Mouse (Mus musculus) neural tube, embryonic 13.5 days (tissue): ENCODE data around the gene Zfp366. TPM values are rescaled to one million over a fixed set of nuclear protein-coding genes. Genes with fewer than 3 reads are reported as not detected.

Source experiments
- ATAC-seq: fragments of 200-750 bp; cut with Nextera tagmentation; 2 replicates; pipeline ENCODE4 v1.8.0; 2017; ENCODE audit warnings: low read depth, mild to moderate bottlenecking, moderate TSS enrichment, moderate library complexity
- H3K27ac ChIP-seq: fragments of 300-500 bp; sonication (generic); replicated peaks from 2 replicates; pipeline ENCODE4 v1.5.1; 2015; ENCODE audit warnings: moderate library complexity, mild to moderate bottlenecking, inconsistent platforms
- H3K27me3 ChIP-seq: fragments of 300-500 bp; sonication (generic); 2 replicates; pipeline ENCODE4 v1.6.1; 2015; ENCODE audit warnings: mild to moderate bottlenecking, inconsistent platforms
- H3K36me3 ChIP-seq: fragments of 300-500 bp; sonication (generic); 2 replicates; pipeline ENCODE4 v1.6.1; 2015; ENCODE audit warnings: mild to moderate bottlenecking, inconsistent platforms
- H3K4me1 ChIP-seq: fragments of 300-500 bp; sonication (generic); replicated peaks from 2 replicates; pipeline ENCODE4 v1.6.1; 2015; ENCODE audit warnings: inconsistent platforms
- H3K4me2 ChIP-seq: fragments of 300-500 bp; sonication (generic); 2 replicates; pipeline ENCODE4 v1.6.1; 2015; ENCODE audit warnings: inconsistent platforms, mild to moderate bottlenecking, moderate library complexity
- H3K4me3 ChIP-seq: fragments of 300-500 bp; sonication (generic); 2 replicates; pipeline ENCODE4 v1.5.1; 2015; ENCODE audit warnings: mild to moderate bottlenecking, inconsistent platforms
- H3K9ac ChIP-seq: fragments of 300-500 bp; sonication (generic); 2 replicates; pipeline ENCODE4 v1.6.1; 2015; ENCODE audit warnings: moderate library complexity, mild to moderate bottlenecking, inconsistent platforms
- H3K9me3 ChIP-seq: fragments of 300-500 bp; sonication (generic); 2 replicates; pipeline ENCODE4 v1.6.1; 2016; ENCODE audit warnings: inconsistent platforms
- WGBS: fragments of 180-500 bp; shearing (Covaris S2); methylation state at CpG from one replicate; pipeline ENCODE4 v1.1.7; 2015; 5-methylcytosine and 5-hydroxymethylcytosine counted together
- polyA plus RNA-seq: library from polyadenylated mRNA; unstranded; fragments of >200 nt; fragmentation: Nextera tagmentation; extraction: Ambion mirVana; gene quantifications from 2 replicates; pipeline ENCODE4 v1.2.1, GENCODE M21; 2015

Gene Zfp366
- polyA plus RNA-seq, 1 experiment from 2014 or later, result 0.56 TPM

- H3K4me2 ChIP-seq, result no peak overlapping the region
- H3K4me3 ChIP-seq, result no peak overlapping the region
- H3K27ac ChIP-seq, result 0 out of 2 replicates have a peak overlapping the region, but pooled peaks have one; percentile 4
- H3K9me3 ChIP-seq, result no peaks in the 10 kb centered on the region
- 64% methylated on average over 3 of the region's 3 CpGs for WGBS
- H3K27me3 ChIP-seq, result no peaks in the 10 kb centered on the region
- no peak for ATAC-seq
- no peak overlapping the region for H3K9ac ChIP-seq
- peaks cover 7% of the 10 kb centered on the region for H3K4me1 ChIP-seq
- no peaks in the 10 kb centered on the region for H3K36me3 ChIP-seq
Observed at GRCm38 (mm10) chr13:99233333-99233732, 48.7 kb downstream of the Zfp366 start.

GRCm38 (mm10) chr13:99233956-99234355, 49.3 kb downstream of the Zfp366 start:
- no peaks in the 10 kb centered on the region for H3K27me3 ChIP-seq
- H3K4me1 ChIP-seq, result peaks cover 13% of the 10 kb centered on the region
- H3K9ac ChIP-seq, result no peak overlapping the region
- H3K9me3 ChIP-seq, result no peaks in the 10 kb centered on the region
- WGBS, result 81% methylated on average over 10 of the region's 10 CpGs
- H3K4me3 ChIP-seq, result no peak overlapping the region
- no peaks in the 10 kb centered on the region for H3K36me3 ChIP-seq
- H3K27ac ChIP-seq, result no peak overlapping the region
- H3K4me2 ChIP-seq, result no peak overlapping the region
- ATAC-seq, result no peak

- H3K27ac ChIP-seq, result no peak overlapping the region
- no peaks in the 10 kb centered on the region for H3K9me3 ChIP-seq
- peaks cover 22% of the 10 kb centered on the region for H3K4me1 ChIP-seq
- no peaks in the 10 kb centered on the region for H3K36me3 ChIP-seq
- H3K4me3 ChIP-seq, result no peak overlapping the region
- H3K9ac ChIP-seq, result no peak overlapping the region
- H3K27me3 ChIP-seq, result no peaks in the 10 kb centered on the region
- WGBS, result 87% methylated on average over 20 of the region's 20 CpGs
- H3K4me2 ChIP-seq, result no peak overlapping the region
- ATAC-seq, result no peak
Observed at GRCm38 (mm10) chr13:99235428-99236210, 51.0 kb downstream of the Zfp366 start.

GRCm38 (mm10) chr13:99236222-99236621, 51.6 kb downstream of the Zfp366 start:
- Histone ChIP-seq H3K4me3 (no peak overlapping the region), H3K9ac (no peak overlapping the region), H3K27ac (0 out of 2 replicates have a peak overlapping the region, but pooled peaks have one; percentile 18), H3K4me2 (no peak overlapping the region), H3K36me3 (no peaks in the 10 kb centered on the region), H3K27me3 (no peaks in the 10 kb centered on the region), H3K4me1 (peaks cover 27% of the 10 kb centered on the region), H3K9me3 (no peaks in the 10 kb centered on the region)
- WGBS, result 95% methylated on average over 2 of the region's 2 CpGs
- ATAC-seq, result no peak

- H3K4me1 ChIP-seq, result peaks cover 27% of the 10 kb centered on the region
- no peaks in the 10 kb centered on the region for H3K36me3 ChIP-seq
- no peaks in the 10 kb centered on the region for H3K27me3 ChIP-seq
- no peak overlapping the region for H3K4me3 ChIP-seq
- WGBS, result 85% methylated on average over 5 of the region's 5 CpGs
- no peaks in the 10 kb centered on the region for H3K9me3 ChIP-seq
- H3K4me2 ChIP-seq, result no peak overlapping the region
- H3K27ac ChIP-seq, result 0 out of 2 replicates have a peak overlapping the region, but pooled peaks have one; percentile 9
- no peak overlapping the region for H3K9ac ChIP-seq
- ATAC-seq, result no peak
Observed at GRCm38 (mm10) chr13:99237122-99237521, 52.5 kb downstream of the Zfp366 start.

- Histone ChIP-seq H3K4me1 (peaks cover 27% of the 10 kb centered on the region), H3K4me3 (no peak overlapping the region), H3K27me3 (no peaks in the 10 kb centered on the region), H3K4me2 (no peak overlapping the region), H3K9me3 (no peaks in the 10 kb centered on the region), H3K27ac (0 out of 2 replicates have a peak overlapping the region, but pooled peaks have one; percentile 9), H3K9ac (no peak overlapping the region), H3K36me3 (no peaks in the 10 kb centered on the region)
- no peak for ATAC-seq
- 88% methylated on average over 1 of the region's 1 CpGs for WGBS
Observed at GRCm38 (mm10) chr13:99237841-99238216, 53.2 kb downstream of the Zfp366 start.

- ATAC-seq, result 0 out of 2 replicates have a peak, but pooled peaks have one; percentile 25
- Histone ChIP-seq H3K36me3 (no peaks in the 10 kb centered on the region), H3K4me1 (peaks cover 27% of the 10 kb centered on the region), H3K9me3 (no peaks in the 10 kb centered on the region), H3K9ac (no peak overlapping the region), H3K27me3 (no peaks in the 10 kb centered on the region), H3K27ac (peak overlapping the region; percentile 73), H3K4me2 (no peak overlapping the region), H3K4me3 (no peak overlapping the region)
- 65% methylated on average over 10 of the region's 10 CpGs for WGBS
Observed at GRCm38 (mm10) chr13:99238217-99239160, 53.9 kb downstream of the Zfp366 start.

GRCm38 (mm10) chr13:99239161-99239530, 54.5 kb downstream of the Zfp366 start:
- Histone ChIP-seq H3K9ac (no peak overlapping the region), H3K9me3 (no peaks in the 10 kb centered on the region), H3K27me3 (no peaks in the 10 kb centered on the region), H3K36me3 (no peaks in the 10 kb centered on the region), H3K4me1 (peaks cover 27% of the 10 kb centered on the region), H3K4me2 (no peak overlapping the region), H3K4me3 (no peak overlapping the region), H3K27ac (peak overlapping the region; percentile 73)
- ATAC-seq, result 0 out of 2 replicates have a peak, but pooled peaks have one; percentile 28
- 20% methylated on average over 7 of the region's 7 CpGs for WGBS

GRCm38 (mm10) chr13:99239741-99240140, 55.1 kb downstream of the Zfp366 start:
- Histone ChIP-seq H3K4me2 (no peak overlapping the region), H3K27ac (0 out of 2 replicates have a peak overlapping the region, but pooled peaks have one; percentile 14), H3K4me3 (no peak overlapping the region), H3K27me3 (no peaks in the 10 kb centered on the region), H3K4me1 (peaks cover 27% of the 10 kb centered on the region), H3K9ac (no peak overlapping the region), H3K36me3 (no peaks in the 10 kb centered on the region), H3K9me3 (no peaks in the 10 kb centered on the region)
- WGBS, result 17% methylated on average over 6 of the region's 6 CpGs
- ATAC-seq, result no peak

GRCm38 (mm10) chr13:99241984-99242383, 57.4 kb downstream of the Zfp366 start:
- H3K9me3 ChIP-seq, result no peaks in the 10 kb centered on the region
- 89% methylated on average over 3 of the region's 3 CpGs for WGBS
- no peaks in the 10 kb centered on the region for H3K36me3 ChIP-seq
- no peak overlapping the region for H3K4me3 ChIP-seq
- no peak overlapping the region for H3K27ac ChIP-seq
- no peak overlapping the region for H3K9ac ChIP-seq
- no peak for ATAC-seq
- peaks cover 27% of the 10 kb centered on the region for H3K4me1 ChIP-seq
- no peaks in the 10 kb centered on the region for H3K27me3 ChIP-seq
- no peak overlapping the region for H3K4me2 ChIP-seq

GRCm38 (mm10) chr13:99242895-99243294, 58.3 kb downstream of the Zfp366 start:
- ATAC-seq, result no peak
- Histone ChIP-seq H3K36me3 (no peaks in the 10 kb centered on the region), H3K4me1 (peaks cover 27% of the 10 kb centered on the region), H3K9ac (no peak overlapping the region), H3K4me3 (no peak overlapping the region), H3K27ac (no peak overlapping the region), H3K27me3 (no peaks in the 10 kb centered on the region), H3K9me3 (no peaks in the 10 kb centered on the region), H3K4me2 (no peak overlapping the region)
- 74% methylated on average over 4 of the region's 4 CpGs for WGBS

- ATAC-seq, result no peak
- no peaks in the 10 kb centered on the region for H3K27me3 ChIP-seq
- no peak overlapping the region for H3K9ac ChIP-seq
- H3K4me3 ChIP-seq, result no peak overlapping the region
- H3K4me1 ChIP-seq, result peaks cover 19% of the 10 kb centered on the region
- no peak overlapping the region for H3K27ac ChIP-seq
- 91% methylated on average over 9 of the region's 9 CpGs for WGBS
- no peak overlapping the region for H3K4me2 ChIP-seq
- no peaks in the 10 kb centered on the region for H3K36me3 ChIP-seq
- no peaks in the 10 kb centered on the region for H3K9me3 ChIP-seq
Observed at GRCm38 (mm10) chr13:99243831-99244230, 59.2 kb downstream of the Zfp366 start.
